Mouse (Mus musculus) liver, adult 2 months (tissue): Measurements from ENCODE around the gene Krt84.

ENCODE experiments used
- CTCF ChIP-seq: fragments of 200-500 bp; IDR thresholded peaks from 2 replicates; pipeline ENCODE4 v1.5.1; 2011; ENCODE audit warnings: low read depth, low read length, control low read depth
- POLR2A ChIP-seq: fragments of 200-500 bp; IDR thresholded peaks from 2 replicates; pipeline ENCODE4 v1.6.1; 2011; ENCODE audit warnings: low read length, control low read depth; ENCODE audit not compliant: insufficient read depth; ENCODE audit errors: extremely low read depth

DNA sequence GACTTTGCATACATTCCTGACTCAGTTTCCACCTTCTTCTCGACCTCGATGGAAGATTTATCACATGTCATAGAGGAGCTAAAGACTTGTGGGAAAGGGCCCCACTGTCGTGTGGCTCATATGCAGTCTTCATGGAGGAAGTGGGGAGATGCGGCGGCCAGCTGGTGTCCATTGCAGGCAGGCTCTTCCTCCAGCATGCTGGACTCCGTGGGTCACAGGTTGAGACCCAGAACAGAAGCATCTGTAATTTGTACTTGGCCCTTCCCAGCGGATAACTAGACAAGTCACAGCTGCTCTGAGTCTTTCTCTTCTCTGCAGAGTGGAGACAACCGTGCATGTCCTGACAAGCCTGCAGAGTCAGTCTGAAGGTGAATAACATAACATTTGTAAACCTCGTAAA lies 24.4 kb downstream of the Krt84 start:
- TF ChIP-seq POLR2A = no peak
- no peak for TF ChIP-seq CTCF
